Mouse (Mus musculus) inflammation-experienced regulatory T-cells, adult 6 months (primary cell): ENCODE measurements at regions not wholly inside any gene's neighbourhood (a gene's known extent, or its start where the extent isn't known, plus 50 kb on each side); places are given as distances from the start of the nearest gene placed in this dataset.
"Not testable (repeated sequence)": the region's sequence is repeated elsewhere in the genome, so short reads cannot be mapped to it uniquely, and the experiment has no call there.

ENCODE experiments used
- ATAC-seq: one replicate; pipeline ENCODE4 v1.8.0; 2017

DNA sequence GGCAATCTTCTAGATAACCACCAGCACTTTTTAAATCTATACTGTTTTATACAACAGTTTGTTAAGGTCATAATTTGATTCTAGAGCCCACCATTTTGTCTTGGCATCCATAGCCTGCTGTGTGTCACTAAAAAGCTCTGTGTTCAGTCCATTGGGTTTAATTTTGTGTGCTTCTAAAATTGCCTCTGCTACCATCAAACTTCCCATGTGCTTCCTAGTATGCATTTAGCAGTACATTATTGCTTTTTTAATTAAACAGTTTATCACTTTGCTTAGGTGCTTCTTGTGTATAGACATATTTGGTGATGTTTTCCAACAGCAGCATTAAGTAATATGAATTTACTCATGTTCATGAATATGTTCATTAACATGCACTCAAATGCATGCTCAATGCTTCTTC is 102.4 kb upstream of the Egfr start:
- no peak for ATAC-seq

DNA sequence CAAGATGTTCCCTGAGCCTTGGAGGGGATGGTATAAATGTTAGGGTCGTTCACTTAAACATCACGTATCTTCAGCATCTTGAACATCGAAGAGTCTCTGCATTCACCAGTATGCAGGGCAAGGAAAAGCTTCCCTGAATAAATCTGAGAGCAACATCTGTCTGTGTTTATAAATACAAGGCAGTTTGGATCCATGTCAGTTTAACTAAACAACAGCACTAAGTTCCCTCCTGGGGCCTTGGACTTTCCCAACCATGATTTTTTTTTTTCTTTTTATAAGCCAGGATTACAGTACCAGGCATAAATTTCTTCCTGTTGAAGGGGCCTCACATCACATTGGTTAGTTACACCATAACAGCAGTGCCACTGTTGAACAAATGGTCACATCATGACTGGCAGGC is 88.2 kb upstream of the Egfr start:
- no peak for ATAC-seq

DNA sequence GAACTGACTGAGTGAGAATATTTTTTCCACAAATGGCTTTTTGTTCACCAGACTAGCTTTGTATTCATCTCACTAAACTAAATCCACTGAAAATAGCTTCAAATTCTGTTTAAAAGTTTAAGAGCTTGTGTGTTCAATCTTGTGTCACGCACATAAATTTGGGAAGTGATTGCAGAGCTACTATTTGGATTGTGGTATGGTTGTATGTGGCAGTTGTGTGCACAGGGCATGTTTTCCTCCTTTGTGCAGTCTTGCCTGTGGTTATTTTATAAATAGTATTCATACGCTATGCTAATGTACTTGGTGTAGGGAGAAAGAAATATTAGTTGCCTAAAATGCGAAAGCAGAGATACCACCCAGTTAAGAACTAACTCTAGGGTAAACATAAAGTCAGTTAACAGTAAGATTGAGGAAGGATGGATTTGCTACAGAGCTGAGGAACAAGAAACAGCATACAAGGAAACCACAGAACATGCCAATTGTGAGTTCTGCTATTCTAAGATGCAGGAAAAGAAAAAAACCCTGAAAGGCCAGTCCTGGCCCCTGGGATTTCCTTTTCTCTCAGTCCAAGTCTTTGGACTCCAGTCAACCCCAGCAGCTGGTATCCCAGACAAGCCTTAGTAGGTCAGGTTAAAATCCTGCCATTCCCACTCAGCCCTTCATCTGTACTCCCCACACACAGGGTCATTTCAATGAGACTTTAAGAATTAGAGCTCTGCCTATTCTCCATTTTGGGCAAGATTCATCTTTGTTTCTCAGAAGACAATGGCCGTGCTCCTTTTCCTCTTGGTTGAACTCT is 82.4 kb upstream of the Egfr start:
- no peak for ATAC-seq

DNA sequence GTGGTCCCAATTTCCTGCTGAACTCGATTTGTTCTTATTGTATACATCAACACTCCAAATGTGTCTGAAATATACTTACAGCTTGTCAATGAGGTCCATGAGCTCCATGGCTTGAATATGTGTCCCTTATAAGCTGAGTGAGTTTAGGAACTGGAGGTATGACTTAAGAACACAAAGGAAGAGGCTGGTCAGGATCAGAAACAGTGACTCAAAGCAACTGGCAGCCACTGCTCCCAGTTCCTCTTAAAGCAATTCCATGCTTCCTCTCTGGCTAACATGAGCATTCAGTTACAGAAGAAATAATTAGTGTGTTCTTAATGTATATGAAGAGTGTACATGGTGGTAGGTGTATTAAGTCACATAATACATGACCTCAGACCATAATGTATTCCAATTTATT is 81.7 kb upstream of the Egfr start:
- ATAC-seq = no peak

GRCm38 (mm10) chr11:16675951-16676350 is 76.1 kb upstream of the Egfr start:
- not testable (repeated sequence) for ATAC-seq

DNA sequence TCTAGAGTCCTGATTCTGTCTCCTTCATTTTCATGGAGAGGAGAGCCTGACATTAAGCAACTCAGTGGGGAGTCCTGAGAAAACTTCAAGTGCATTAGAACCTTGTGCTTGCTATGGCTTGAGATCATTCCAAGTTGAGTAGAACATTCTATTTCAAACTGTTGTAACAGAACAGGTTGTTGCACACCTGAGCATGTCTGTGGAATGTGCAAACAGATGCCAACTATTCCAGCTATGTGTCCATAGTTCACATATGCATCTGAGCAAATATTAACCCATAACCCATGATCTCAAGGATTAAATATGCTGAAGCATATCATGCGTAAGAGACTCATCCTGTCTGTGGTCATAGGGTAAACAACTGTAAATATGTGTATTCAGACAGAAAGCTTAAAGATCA is 68.5 kb upstream of the Egfr start:
- no peak for ATAC-seq

- ATAC-seq = no peak
Measured at GRCm38 (mm10) chr11:16695596-16695995, 56.4 kb upstream of the Egfr start.

GRCm38 (mm10) chr11:16696787-16697186 is 55.2 kb upstream of the Egfr start:
- no peak for ATAC-seq

GRCm38 (mm10) chr11:16701826-16702225 is 50.2 kb upstream of the Egfr start:
- no peak for ATAC-seq
